Comparison of ENCODE assay signal across 7 mouse cellular contexts in genomic region chr2:18055016-18055928, GRCm38 (mm10). TPM values are rescaled to one million over a fixed set of nuclear protein-coding genes. Genes with fewer than 3 reads are reported as not detected.
DNase-seq lines count a peak whose midpoint lies in the region; ATAC-seq and TF ChIP-seq lines count a peak whose summit lies in the region.

Gene Mllt10 (plus strand): TSS chr2:18055237.

- no peak for ATAC-seq in midbrain, embryonic 16.5 days

- peak within 1 kb of the TSS; percentile 81 for H3K4me3 ChIP-seq in ES-Bruce4 (ENCODE audit: low read depth, low read length)
- peak within 1 kb of the TSS; percentile 93 for H3K4me3 ChIP-seq in forebrain, embryonic 10.5 days
- peak within 1 kb of the TSS; percentile 72 for H3K4me3 ChIP-seq in midbrain, embryonic 16.5 days (ENCODE audit: low read depth, low read length)

- under 1% methylated on average over 20 of the region's 20 CpGs for WGBS in forebrain, embryonic 10.5 days
- WGBS in midbrain, embryonic 16.5 days: 8% methylated on average over 20 of the region's 20 CpGs

- intact Hi-C loops in heart, postnatal 14 days (cut with DNase I): no loop called here

- H3K27me3 ChIP-seq in ES-Bruce4 (ENCODE audit: control insufficient read depth, insufficient read depth, low read length, poor library complexity, severe bottlenecking): peaks cover 6% of the 10 kb centered on the region; the same call in 1 of the 2 replicates
- H3K27me3 ChIP-seq in forebrain, embryonic 10.5 days (ENCODE audit: poor library complexity, severe bottlenecking): no peaks in the 10 kb centered on the region
- H3K27me3 ChIP-seq in midbrain, embryonic 16.5 days (ENCODE audit: control insufficient read depth, insufficient read depth, low read depth, low read length): no peaks in the 10 kb centered on the region

- peak within 1 kb of the TSS; percentile 62 for H3K27ac ChIP-seq in ES-Bruce4 (ENCODE audit: insufficient read depth, low read length)
- peak within 1 kb of the TSS; percentile 99 for H3K27ac ChIP-seq in forebrain, embryonic 10.5 days
- H3K27ac ChIP-seq in midbrain, embryonic 16.5 days (ENCODE audit: low read length): peak within 1 kb of the TSS; percentile 98

- peak within 1 kb of the TSS; percentile 80 for H3K9ac ChIP-seq in ES-Bruce4 (ENCODE audit: low read depth, poor library complexity, severe bottlenecking)
- peak within 1 kb of the TSS; percentile 86 for H3K9ac ChIP-seq in midbrain, embryonic 16.5 days (ENCODE audit: low read depth, low read length)

- TF ChIP-seq EP300 in ES-Bruce4 (IDR thresholded peaks at IDR 0.05; ENCODE audit: insufficient read depth, low read depth, low read length): no peak

- TF ChIP-seq POLR2A in ES-Bruce4 (IDR thresholded peaks at IDR 0.05; ENCODE audit: insufficient read depth, low read length): no peak

- peak; percentile 53 for DNase-seq in R1 (ENCODE audit: low read depth, low spot score)
- no peak for DNase-seq in forebrain, embryonic 10.5 days (ENCODE audit: extremely low spot score, low spot score)
- no peak for DNase-seq in heart, postnatal 14 days
- DNase-seq in layer of hippocampus, postnatal 36 days: no peak
- no peak for DNase-seq in right cerebral cortex, postnatal 25 days

- no peaks in the 10 kb centered on the region for H3K4me1 ChIP-seq in ES-Bruce4 (ENCODE audit: control insufficient read depth, insufficient read depth, low read length)
- peaks cover 68% of the 10 kb centered on the region for H3K4me1 ChIP-seq in forebrain, embryonic 10.5 days
- peaks cover 28% of the 10 kb centered on the region for H3K4me1 ChIP-seq in midbrain, embryonic 16.5 days (ENCODE audit: control insufficient read depth, insufficient read depth, low read length)

- H3K4me2 ChIP-seq in midbrain, embryonic 16.5 days (ENCODE audit: low read length): peak within 1 kb of the TSS; percentile 90

- no peaks in the 10 kb centered on the region for H3K36me3 ChIP-seq in ES-Bruce4 (ENCODE audit: control insufficient read depth, insufficient read depth, low read length, poor library complexity, severe bottlenecking)
- no peaks in the 10 kb centered on the region for H3K36me3 ChIP-seq in forebrain, embryonic 10.5 days (replicated peaks)
- no peaks in the 10 kb centered on the region for H3K36me3 ChIP-seq in midbrain, embryonic 16.5 days (ENCODE audit: control insufficient read depth, insufficient read depth, low read length)

- no peaks in the 10 kb centered on the region for H3K9me3 ChIP-seq in ES-Bruce4 (replicated peaks; ENCODE audit: control insufficient read depth, insufficient read depth, low read length, poor library complexity, severe bottlenecking)
- H3K9me3 ChIP-seq in forebrain, embryonic 10.5 days: no peaks in the 10 kb centered on the region
- no peaks in the 10 kb centered on the region for H3K9me3 ChIP-seq in midbrain, embryonic 16.5 days (replicated peaks; ENCODE audit: control insufficient read depth, low read length, poor library complexity, severe bottlenecking)

- TF ChIP-seq CTCF in ES-Bruce4 (IDR thresholded peaks at IDR 0.05; ENCODE audit: low read depth, low read length): no peak

RNA-seq across cellular contexts. Expression of gene Mllt10, which starts in this region (rescaled TPM):
- 69.6 and 78.9 TPM in 2 replicates for polyA plus RNA-seq in ES-Bruce4 (2011; ENCODE audit: insufficient read depth, insufficient read length, low read depth, missing spikeins)
- polyA plus RNA-seq in forebrain, embryonic 10.5 days (2016; fragmentation: Nextera tagmentation; extraction: Ambion mirVana): 65.0 and 68.0 TPM in 2 replicates
- 10 to 100 TPM; 41.6 to 42.5 TPM for total RNA-seq in heart, postnatal 14 days (2021)
- 10 to 100 TPM; 53.7 to 57.7 TPM for total RNA-seq in layer of hippocampus, postnatal 36 days (2021)
- 43.7 and 45.8 TPM in 2 replicates for polyA plus RNA-seq in midbrain, embryonic 16.5 days (2015; fragmentation: Nextera tagmentation; extraction: Ambion mirVana)
